ENCODE assay signal across 16 mouse cellular contexts in the genomic region with DNA sequence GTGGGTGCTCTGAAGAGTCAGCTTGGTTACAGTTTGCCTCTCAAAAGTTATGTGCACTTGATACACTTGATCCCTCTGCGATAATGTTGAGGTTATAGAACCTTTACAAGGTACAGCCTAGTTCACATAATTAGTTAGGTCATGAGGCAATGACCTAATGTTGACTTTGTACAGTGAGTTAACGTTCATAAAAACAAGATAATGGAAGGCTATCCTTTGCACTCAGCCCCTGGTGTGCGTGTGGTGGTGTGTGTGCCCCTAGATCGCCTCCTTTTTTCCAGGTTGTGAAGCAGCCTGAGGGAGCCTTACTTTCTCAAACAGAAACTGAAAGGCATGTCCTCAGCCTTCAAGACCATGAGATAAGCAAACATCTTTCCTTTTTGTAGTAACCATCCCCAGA. TPM values are rescaled to one million over a fixed set of nuclear protein-coding genes. Genes with fewer than 3 reads are reported as not detected.
"Had no signal": no experiment of that assay in that cellular context is flagged by ENCODE, and none has a peak within 500 bp of the region (broad histone marks: within the 10 kb centered on the region; RNA-seq: fewer than 3 reads in every experiment).

No protein-coding gene starts in this region.

- H3K27ac ChIP-seq: macrophage; midbrain, embryonic 13.5 days; midbrain, embryonic 15.5 days; neural tube, embryonic 12.5 days; stomach, embryonic 15.5 days had no signal

- H3K4me2 ChIP-seq: lung, embryonic 14.5 days; midbrain, embryonic 11.5 days; midbrain, embryonic 13.5 days; midbrain, embryonic 15.5 days; neural tube, embryonic 12.5 days; stomach, embryonic 15.5 days had no signal

- H3K9ac ChIP-seq: lung, embryonic 14.5 days; midbrain, embryonic 13.5 days; midbrain, embryonic 15.5 days; neural tube, embryonic 12.5 days; stomach, embryonic 15.5 days had no signal

- DNase-seq: lung, adult 18-20 months; lung, embryonic 14.5 days; lung, postnatal 10 days; right cerebral cortex, postnatal 14 days; thymus, adult 2 months; thymus, postnatal 25 days; thymus, postnatal 4 days had no signal

- H3K9me3 ChIP-seq: midbrain, embryonic 13.5 days; midbrain, embryonic 15.5 days; neural tube, embryonic 12.5 days; stomach, embryonic 15.5 days had no signal

- H3K27me3 ChIP-seq: megakaryocyte, embryonic 14.5 days; midbrain, embryonic 13.5 days; midbrain, embryonic 15.5 days; neural tube, embryonic 12.5 days; stomach, embryonic 15.5 days had no signal

- H3K4me3 ChIP-seq: megakaryocyte, embryonic 14.5 days; midbrain, embryonic 13.5 days; midbrain, embryonic 15.5 days; neural tube, embryonic 12.5 days; stomach, embryonic 15.5 days had no signal

- ATAC-seq: midbrain, embryonic 13.5 days; midbrain, embryonic 15.5 days had no signal

- H3K4me1 ChIP-seq: megakaryocyte, embryonic 14.5 days; midbrain, embryonic 13.5 days; midbrain, embryonic 15.5 days; neural tube, embryonic 12.5 days; stomach, embryonic 15.5 days had no signal

- H3K36me3 ChIP-seq: midbrain, embryonic 13.5 days; midbrain, embryonic 15.5 days; neural tube, embryonic 12.5 days; stomach, embryonic 15.5 days had no signal

RNA-seq across cellular contexts. Expression of a gene that starts 31.3 kb away (rescaled TPM):
- total RNA-seq: megakaryocyte progenitor cell, adult 5-6 weeks; monocyte, adult 5-6 weeks had no signal
- polyA plus RNA-seq: macrophage had no signal
